Mouse (Mus musculus) lung, postnatal 10 days (tissue): ENCODE results near the gene Ppp1r36.

Source experiments
- DNase-seq: peaks from one replicate; pipeline ENCODE4 v3.0.0; 2021

Ppp1r36 gene

GRCm38 (mm10) chr12:76417433-76417854, at the start of gene Ppp1r36:
Gene Ppp1r36, plus strand, starts transcription at chr12:76417538.
- peak; percentile 41 for DNase-seq

- DNase-seq: no peak
Measured at GRCm38 (mm10) chr12:76368201-76368789, 49.0 kb upstream of the Ppp1r36 start.

GRCm38 (mm10) chr12:76368790-76369205, 48.5 kb upstream of the Ppp1r36 start:
- peak; percentile 69 for DNase-seq

GRCm38 (mm10) chr12:76369206-76369977, 47.9 kb upstream of the Ppp1r36 start, which contains the start of gene Zbtb25:
Gene Zbtb25, minus strand, starts transcription at chr12:76369602.
- peak; percentile 89 for DNase-seq

- peak; percentile 90 for DNase-seq
Measured at GRCm38 (mm10) chr12:76369978-76370830, 47.1 kb upstream of the Ppp1r36 start, which contains the start of gene Zbtb1. Gene Zbtb1, plus strand, starts transcription at chr12:76370266.

GRCm38 (mm10) chr12:76370831-76371571, 46.3 kb upstream of the Ppp1r36 start:
- DNase-seq: peak; percentile 86

GRCm38 (mm10) chr12:76372046-76372445, 45.3 kb upstream of the Ppp1r36 start:
- no peak for DNase-seq

- DNase-seq: peak; percentile 27
Measured at GRCm38 (mm10) chr12:76372881-76373818, 44.2 kb upstream of the Ppp1r36 start.

- DNase-seq: no peak
Measured at GRCm38 (mm10) chr12:76373991-76374390, 43.3 kb upstream of the Ppp1r36 start.

GRCm38 (mm10) chr12:76374911-76375310, 42.4 kb upstream of the Ppp1r36 start:
- DNase-seq: no peak

GRCm38 (mm10) chr12:76375506-76375905, 41.8 kb upstream of the Ppp1r36 start:
- no peak for DNase-seq

- DNase-seq: peak; percentile 47
Measured at GRCm38 (mm10) chr12:76376649-76377048, 40.7 kb upstream of the Ppp1r36 start.

- no peak for DNase-seq
Measured at GRCm38 (mm10) chr12:76377059-76377458, 40.3 kb upstream of the Ppp1r36 start.

- no peak for DNase-seq
Measured at GRCm38 (mm10) chr12:76377726-76378125, 39.6 kb upstream of the Ppp1r36 start.

GRCm38 (mm10) chr12:76378556-76378955, 38.8 kb upstream of the Ppp1r36 start:
- DNase-seq: no peak

- no peak for DNase-seq
Measured at GRCm38 (mm10) chr12:76380151-76380550, 37.2 kb upstream of the Ppp1r36 start.

GRCm38 (mm10) chr12:76385342-76385741, 32.0 kb upstream of the Ppp1r36 start:
- DNase-seq: peak; percentile 24

GRCm38 (mm10) chr12:76388794-76389193, 28.5 kb upstream of the Ppp1r36 start:
- DNase-seq: no peak

- DNase-seq: no peak
Measured at GRCm38 (mm10) chr12:76391595-76392271, 25.6 kb upstream of the Ppp1r36 start.

- no peak for DNase-seq
Measured at GRCm38 (mm10) chr12:76392979-76393378, 24.4 kb upstream of the Ppp1r36 start.

GRCm38 (mm10) chr12:76397281-76397680, 20.1 kb upstream of the Ppp1r36 start:
- no peak for DNase-seq
